Mouse (Mus musculus): Measurements from ENCODE around the gene Dzip1.

DNA sequence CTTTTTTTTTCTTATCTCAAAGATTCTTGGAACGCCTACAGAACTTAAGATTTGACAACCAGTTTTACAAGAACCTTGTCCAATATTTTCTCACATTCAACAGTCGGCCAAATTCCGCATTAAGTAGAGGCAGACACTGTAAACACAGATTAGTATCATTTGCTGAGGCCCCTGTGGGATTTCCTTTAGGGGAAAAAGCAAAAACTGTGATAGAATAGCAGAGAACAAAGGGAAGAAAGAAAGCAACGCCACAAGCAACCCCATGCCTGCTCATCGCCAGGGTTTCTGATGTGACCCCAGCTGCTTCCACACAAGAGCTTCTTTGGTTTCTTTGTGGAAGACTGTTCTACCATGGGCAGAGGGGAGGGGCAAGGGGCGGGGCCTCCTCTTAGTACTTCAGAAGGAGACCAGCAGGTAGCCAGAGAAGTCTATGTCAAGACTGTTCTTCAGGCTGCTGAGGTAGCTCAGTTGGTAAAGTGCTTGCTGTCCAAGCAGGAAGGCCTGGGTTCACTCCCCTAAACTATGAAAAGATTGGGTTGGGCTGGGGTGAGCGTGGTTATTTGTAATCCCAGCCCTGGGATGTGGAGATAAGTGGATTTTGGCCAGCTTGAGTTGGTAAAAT, 97.9 kb downstream of the Dzip1 start:
- no peak for TF ChIP-seq CHD1 (IDR thresholded peaks at IDR 0.05; ENCODE audit: low read depth, low read length)
- TF ChIP-seq POLR2AphosphoS2 (IDR thresholded peaks at IDR 0.05; ENCODE audit: low read depth, low read length) = no peak
- no peak for TF ChIP-seq E2F4 (IDR thresholded peaks at IDR 0.05; ENCODE audit: insufficient replicate concordance, low read depth, low read length)
- no peak for TF ChIP-seq CTCF (conservative IDR thresholded peaks at IDR 0.05 in 1 of 2, IDR thresholded peaks at IDR 0.05 in 1 of 2; ENCODE audit: low read depth in 2 of 2, low read length in 2 of 2)
- TF ChIP-seq TCF12 (IDR thresholded peaks at IDR 0.05; ENCODE audit: low read depth, low read length) = no peak
- TF ChIP-seq ZKSCAN1 (IDR thresholded peaks at IDR 0.05; ENCODE audit: borderline replicate concordance, low read depth, low read length) = no peak

All from CH12.LX (cell line).